Mouse (Mus musculus) G1E (cell line): ENCODE measurements around the gene Ubald1. TPM values are rescaled to one million over a fixed set of nuclear protein-coding genes. Genes with fewer than 3 reads are reported as not detected.
A peak's percentile ranks its signal among the peaks of the same experiment; 100 is the strongest.

Source experiments
- ATAC-seq: 2 replicates; pipeline ENCODE4 v1.8.0; 2016; ENCODE audit warnings: mild to moderate bottlenecking; ENCODE audit not compliant: insufficient number of reproducible peaks, poor library complexity, low FRiP score, severe bottlenecking; ENCODE audit errors: extremely low read depth
- DNase-seq: peaks from one replicate; pipeline ENCODE4 v3.0.0; 2012; ENCODE audit warnings: low spot score
- H3K27me3 ChIP-seq: 2 replicates; pipeline ENCODE4 v1.6.1; 2012; ENCODE audit warnings: mild to moderate bottlenecking, low read length, inconsistent platforms; ENCODE audit not compliant: insufficient read depth
- H3K36me3 ChIP-seq: replicated peaks from 2 replicates; pipeline ENCODE3; 2012; ENCODE audit warnings: mild to moderate bottlenecking, inconsistent platforms
- H3K4me1 ChIP-seq: 2 replicates; pipeline ENCODE4 v1.6.1; 2012; ENCODE audit warnings: low read depth, low read length, inconsistent platforms, mixed read lengths; ENCODE audit not compliant: insufficient read depth
- H3K4me3 ChIP-seq: 2 replicates; pipeline ENCODE4 v1.5.1; 2012; ENCODE audit warnings: low read depth, mild to moderate bottlenecking, inconsistent platforms, low read length, moderate library complexity, mixed read lengths
- H3K9me3 ChIP-seq: replicated peaks from 2 replicates; pipeline ENCODE4 v1.6.1; 2012; ENCODE audit warnings: inconsistent platforms
- CTCF ChIP-seq: IDR thresholded peaks from 2 replicates; pipeline ENCODE4 v1.5.1; 2012; ENCODE audit warnings: low read depth, low read length, inconsistent platforms, mixed read lengths
- GATA1 ChIP-seq: IDR thresholded peaks from 2 replicates; pipeline ENCODE4 v1.6.1; 2012; ENCODE audit warnings: borderline replicate concordance, low read length, inconsistent platforms, mixed read lengths
- GATA2 ChIP-seq: IDR thresholded peaks from 2 replicates; pipeline ENCODE4 v1.6.1; 2012; ENCODE audit warnings: low read depth, low read length, inconsistent platforms, borderline replicate concordance
- POLR2AphosphoS5 ChIP-seq: IDR thresholded peaks from 2 replicates; pipeline ENCODE4 v1.6.1; 2012; ENCODE audit warnings: low read depth, low read length, inconsistent platforms; ENCODE audit not compliant: insufficient replicate concordance
- TAL1 ChIP-seq: conservative IDR thresholded peaks from 2 replicates; pipeline ENCODE4 v1.6.1; 2012; ENCODE audit warnings: low read depth, low read length, inconsistent platforms, mixed read lengths
- polyA plus RNA-seq: library from polyadenylated mRNA; stranded (reverse); fragments of >175 nt; gene quantifications from 2 replicates; pipeline ENCODE4 v1.2.3, GENCODE M21; 2012
- total RNA-seq, 2 experiments: library from RNA; stranded (forward) in 1 of 2; stranded (reverse) in 1 of 2; fragments of 200-1000 nt in 1 of 2; fragments of >200 nt in 1 of 2; fragmentation: Nextera tagmentation in 1 of 2; gene quantifications; 2 replicates each; pipeline ENCODE4 v1.2.3; 2014 to 2017

Ubald1 gene
- total and polyA plus RNA-seq, 3 experiments = 7.2 to 189 (median 70.4) TPM

DNA sequence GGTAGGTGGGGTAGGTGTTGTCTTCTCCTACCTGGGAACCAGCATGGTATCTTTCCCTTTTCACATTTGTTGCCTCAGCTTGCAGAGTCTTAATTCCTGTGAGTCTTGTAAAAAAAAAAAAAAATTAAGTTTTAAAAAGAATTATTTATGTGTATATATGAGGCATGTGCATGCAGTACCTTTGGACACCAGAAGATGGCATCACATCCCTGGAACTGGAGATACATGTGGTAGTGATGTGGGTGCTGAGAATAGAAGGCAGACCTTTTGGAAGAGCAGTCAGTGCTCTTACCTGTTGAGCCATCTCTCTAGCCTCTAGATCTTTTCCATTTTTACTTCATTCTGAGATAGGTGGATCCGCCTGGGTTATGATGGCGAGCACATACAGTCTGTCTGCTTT lies 29.6 kb upstream of the Ubald1 start:
- Histone ChIP-seq H3K36me3 (peaks cover 80% of the 10 kb centered on the region), H3K27me3 (no peaks in the 10 kb centered on the region), H3K4me3 (no peak overlapping the region), H3K9me3 (no peaks in the 10 kb centered on the region), H3K4me1 (peaks cover 31% of the 10 kb centered on the region)
- TF ChIP-seq GATA2 (no peak), TAL1 (no peak), CTCF (no peak), POLR2AphosphoS5 (no peak), GATA1 (no peak)
- ATAC-seq (no peak), DNase-seq (no peak)

DNA sequence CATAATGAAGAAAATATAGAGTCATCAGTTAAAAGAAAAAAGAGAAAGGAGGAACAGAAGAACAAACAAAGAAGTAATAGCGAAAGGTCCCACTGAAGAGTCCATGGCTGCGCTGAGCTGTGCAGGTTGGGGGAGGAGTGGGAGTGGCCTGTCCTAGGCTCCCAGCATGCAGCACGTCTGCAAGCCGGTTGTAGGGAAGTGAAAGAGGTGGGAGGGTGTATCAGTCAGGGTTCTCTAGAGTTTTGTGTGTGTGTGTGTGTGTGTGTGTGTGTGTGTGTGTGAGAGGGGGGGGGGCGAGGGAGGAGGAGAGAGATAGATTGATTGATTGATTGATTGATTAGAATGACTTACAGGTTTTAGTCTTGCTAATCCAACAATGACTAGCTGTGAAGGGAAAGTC lies 27.9 kb upstream of the Ubald1 start:
- H3K27me3 ChIP-seq = no peaks in the 10 kb centered on the region
- H3K36me3 ChIP-seq = peaks cover 73% of the 10 kb centered on the region
- no peaks in the 10 kb centered on the region for H3K9me3 ChIP-seq
- H3K4me3 ChIP-seq = no peak overlapping the region
- ATAC-seq (peak; percentile 40; the same call in 1 of the 2 replicates), DNase-seq (peak; percentile 25)
- TF ChIP-seq CTCF (no peak), TAL1 (no peak), POLR2AphosphoS5 (no peak), GATA2 (no peak), GATA1 (no peak)
- peaks cover 22% of the 10 kb centered on the region for H3K4me1 ChIP-seq

GRCm38 (mm10) chr16:4907386-4907785 lies 27.3 kb upstream of the Ubald1 start:
- TF ChIP-seq CTCF (no peak), TAL1 (no peak), GATA1 (no peak), GATA2 (no peak), POLR2AphosphoS5 (no peak)
- no peak for ATAC-seq
- no peaks in the 10 kb centered on the region for H3K27me3 ChIP-seq
- H3K36me3 ChIP-seq = peaks cover 69% of the 10 kb centered on the region
- no peak overlapping the region for H3K4me3 ChIP-seq
- H3K9me3 ChIP-seq = no peaks in the 10 kb centered on the region
- peaks cover 22% of the 10 kb centered on the region for H3K4me1 ChIP-seq
- no peak for DNase-seq

DNA sequence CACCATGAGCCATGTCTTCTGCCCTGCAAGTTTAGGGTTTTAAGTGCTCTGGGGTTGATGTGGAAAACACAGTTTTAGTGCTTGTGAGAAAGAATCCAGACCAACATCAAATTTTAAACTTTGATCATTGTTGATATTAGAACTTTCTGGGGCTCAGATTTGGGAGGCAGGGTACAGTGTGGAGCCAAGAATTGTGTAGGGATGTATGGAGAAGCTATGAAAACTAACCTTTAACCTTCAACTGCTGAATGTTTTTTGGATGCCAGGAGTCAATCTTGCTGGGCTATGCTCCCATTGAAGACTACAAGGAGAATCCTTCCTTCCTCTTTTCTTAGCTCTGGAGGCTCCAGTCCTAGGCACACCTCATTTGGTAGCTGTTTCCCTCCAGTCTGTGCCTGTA lies 26.4 kb upstream of the Ubald1 start:
- TF ChIP-seq POLR2AphosphoS5 (no peak), GATA2 (no peak), CTCF (no peak), GATA1 (no peak), TAL1 (no peak)
- no peak overlapping the region for H3K4me3 ChIP-seq
- no peaks in the 10 kb centered on the region for H3K9me3 ChIP-seq
- no peak for DNase-seq
- ATAC-seq = no peak
- H3K36me3 ChIP-seq = peaks cover 60% of the 10 kb centered on the region
- H3K27me3 ChIP-seq = no peaks in the 10 kb centered on the region
- H3K4me1 ChIP-seq = peaks cover 18% of the 10 kb centered on the region

DNA sequence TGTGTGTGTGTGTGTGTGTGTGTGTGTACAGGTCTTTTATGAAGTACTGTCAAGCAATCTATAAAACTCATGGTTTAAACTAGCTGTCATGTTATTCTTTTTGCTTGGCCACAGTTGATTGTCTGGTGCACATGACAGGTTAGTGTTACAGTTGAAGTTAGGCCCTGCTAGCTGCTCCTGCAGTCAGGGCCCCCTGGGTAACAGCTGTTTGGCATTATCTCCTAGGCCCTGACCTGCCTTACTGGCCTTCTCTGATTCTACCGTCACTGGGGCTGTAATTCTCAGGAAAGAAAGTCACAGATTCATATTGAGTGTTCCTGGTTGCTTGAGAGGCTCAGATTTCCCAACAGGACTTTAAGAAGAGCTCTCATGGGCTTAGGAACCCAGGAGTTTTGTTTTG lies 25.5 kb upstream of the Ubald1 start:
- Histone ChIP-seq H3K27me3 (no peaks in the 10 kb centered on the region), H3K9me3 (no peaks in the 10 kb centered on the region), H3K36me3 (peaks cover 54% of the 10 kb centered on the region), H3K4me3 (no peak overlapping the region), H3K4me1 (peaks cover 18% of the 10 kb centered on the region)
- ATAC-seq (no peak), DNase-seq (no peak)
- TF ChIP-seq GATA1 = no peak
- TF ChIP-seq TAL1 = no peak

GRCm38 (mm10) chr16:4904878-4905277 lies 24.8 kb upstream of the Ubald1 start:
- Histone ChIP-seq H3K4me1 (peaks cover 18% of the 10 kb centered on the region), H3K9me3 (no peaks in the 10 kb centered on the region), H3K36me3 (peaks cover 48% of the 10 kb centered on the region), H3K27me3 (no peaks in the 10 kb centered on the region), H3K4me3 (no peak overlapping the region)
- no peak for DNase-seq
- TF ChIP-seq GATA2 (no peak), POLR2AphosphoS5 (no peak), CTCF (no peak), TAL1 (no peak), GATA1 (no peak)
- ATAC-seq = no peak

DNA sequence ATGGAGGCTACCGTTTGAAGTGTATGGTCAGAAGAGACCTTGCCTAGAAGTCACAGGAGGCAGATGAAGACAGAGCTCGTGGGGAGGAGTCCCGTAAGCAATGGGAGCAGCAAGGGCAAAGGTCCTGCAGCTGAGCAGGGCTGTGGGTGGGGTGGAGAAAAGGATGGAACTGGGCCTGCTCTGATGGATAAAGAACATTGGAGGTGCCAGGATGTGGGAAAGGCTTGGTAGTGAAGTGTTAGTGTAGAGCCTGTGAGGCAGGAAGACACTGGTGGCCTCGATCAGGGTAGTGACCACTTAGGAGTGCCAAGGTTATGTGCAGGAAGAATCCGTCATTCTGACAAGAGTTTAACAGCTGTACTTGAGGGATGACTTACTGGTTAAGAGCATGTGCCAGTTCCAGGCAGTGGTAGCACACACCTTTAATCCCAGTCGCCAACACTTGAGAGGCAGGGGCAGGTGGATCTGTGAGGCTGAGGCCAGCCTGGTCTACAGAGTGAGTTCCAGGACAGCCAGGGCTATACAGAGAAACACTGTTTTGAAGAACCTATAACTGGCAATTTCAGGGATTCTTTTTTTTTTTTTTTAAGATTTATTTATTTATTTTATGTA lies 23.5 kb upstream of the Ubald1 start:
- Histone ChIP-seq H3K4me1 (peaks cover 24% of the 10 kb centered on the region), H3K4me3 (no peak overlapping the region), H3K27me3 (no peaks in the 10 kb centered on the region), H3K36me3 (peaks cover 41% of the 10 kb centered on the region), H3K9me3 (no peaks in the 10 kb centered on the region)
- ATAC-seq (no peak), DNase-seq (no peak)
- TF ChIP-seq TAL1 = no peak
- TF ChIP-seq GATA1 = no peak
- no peak for TF ChIP-seq CTCF
- no peak for TF ChIP-seq GATA2
- no peak for TF ChIP-seq POLR2AphosphoS5
